Mouse (Mus musculus) hindbrain, embryonic 14.5 days (tissue): ENCODE results near the gene BC004004. TPM values are rescaled to one million over a fixed set of nuclear protein-coding genes. Genes with fewer than 3 reads are reported as not detected.
"Not testable (repeated sequence)": the region's sequence is repeated elsewhere in the genome, so short reads cannot be mapped to it uniquely, and the experiment has no call there.

Experiments
- ATAC-seq: fragments of 200-750 bp; cut with Nextera tagmentation; 2 replicates; pipeline ENCODE4 v1.8.0; 2017; ENCODE audit warnings: moderate number of reproducible peaks, mild to moderate bottlenecking, moderate TSS enrichment, moderate library complexity; ENCODE audit not compliant: low FRiP score
- DNase-seq: peaks from one replicate; pipeline ENCODE4 v3.0.0-alpha.2; 2015; ENCODE audit warnings: low spot score
- H3K27ac ChIP-seq: fragments of 300-500 bp; sonication (generic); 2 replicates; pipeline ENCODE4 v1.5.1; 2014; ENCODE audit warnings: mild to moderate bottlenecking, moderate library complexity
- H3K27me3 ChIP-seq: fragments of 300-500 bp; sonication (generic); 2 replicates; pipeline ENCODE4 v1.6.1; 2014; ENCODE audit warnings: mild to moderate bottlenecking, low read length, mixed read lengths; ENCODE audit not compliant: control insufficient read depth, insufficient read depth
- H3K36me3 ChIP-seq: fragments of 300-500 bp; sonication (generic); replicated peaks from 2 replicates; pipeline ENCODE4 v1.6.1; 2014; ENCODE audit not compliant: control insufficient read depth, insufficient read depth
- H3K4me1 ChIP-seq: fragments of 300-500 bp; sonication (generic); replicated peaks from 2 replicates; pipeline ENCODE4 v1.6.1; 2014; ENCODE audit warnings: antibody characterized with exemption, low read length, mixed read lengths; ENCODE audit not compliant: control insufficient read depth, insufficient read depth
- H3K4me2 ChIP-seq: fragments of 300-500 bp; sonication (generic); replicated peaks from 2 replicates; pipeline ENCODE4 v1.6.1; 2014; ENCODE audit warnings: mild to moderate bottlenecking, moderate library complexity
- H3K4me3 ChIP-seq: fragments of 300-500 bp; sonication (generic); replicated peaks from 2 replicates; pipeline ENCODE4 v1.5.1; 2014; ENCODE audit warnings: mild to moderate bottlenecking, low read length
- H3K9ac ChIP-seq: fragments of 300-500 bp; sonication (generic); 2 replicates; pipeline ENCODE4 v1.6.1; 2014
- H3K9me3 ChIP-seq: fragments of 300-500 bp; sonication (generic); 2 replicates; pipeline ENCODE4 v1.6.1; 2016; ENCODE audit warnings: low read length; ENCODE audit not compliant: control insufficient read depth
- WGBS: fragments of 180-500 bp; shearing (Covaris S2); extraction: QIAGEN DNeasy Blood & Tissue Kit; methylation state at CpG from one replicate; pipeline ENCODE4 v1.1.7; 2014; 5-methylcytosine and 5-hydroxymethylcytosine counted together
- polyA plus RNA-seq: library from polyadenylated mRNA; unstranded; fragments of >200 nt; fragmentation: Nextera tagmentation; extraction: Ambion mirVana; gene quantifications from 2 replicates; pipeline ENCODE4 v1.2.1, GENCODE M21; 2014

Gene BC004004
- polyA plus RNA-seq, 1 experiment from 2014 or later: 131 TPM

DNA sequence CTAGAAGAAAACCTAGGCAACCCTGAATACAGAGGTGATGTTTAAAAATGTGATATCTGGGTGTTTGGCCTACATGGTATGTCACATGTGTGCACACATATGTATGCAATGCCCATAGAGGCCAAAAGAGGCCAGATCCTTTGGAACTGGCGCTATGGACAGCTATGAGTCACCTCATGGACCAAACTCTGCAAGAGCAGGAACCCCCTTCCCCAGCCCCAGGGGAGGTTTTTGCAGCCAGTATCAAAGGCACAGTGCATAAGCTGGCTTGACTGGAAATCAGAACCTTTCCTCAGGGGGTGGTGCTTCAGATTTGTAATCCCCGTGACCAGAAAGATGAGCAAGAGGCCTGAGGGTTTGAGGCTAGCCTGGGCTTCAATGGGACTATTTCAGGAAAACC lies 43.5 kb downstream of the BC004004 start:
- Histone ChIP-seq H3K4me3 (no peak overlapping the region), H3K27me3 (no peaks in the 10 kb centered on the region), H3K36me3 (no peaks in the 10 kb centered on the region), H3K27ac (no peak overlapping the region), H3K9me3 (no peaks in the 10 kb centered on the region; the same call in 1 of the 2 replicates), H3K4me2 (no peak overlapping the region), H3K9ac (no peak overlapping the region), H3K4me1 (0 out of 2 replicates have a peak, but pooled peaks cover 1% of the 10 kb centered on the region)
- WGBS: 94% methylated on average over 2 of the region's 2 CpGs
- DNase-seq (no peak), ATAC-seq (no peak)

DNA sequence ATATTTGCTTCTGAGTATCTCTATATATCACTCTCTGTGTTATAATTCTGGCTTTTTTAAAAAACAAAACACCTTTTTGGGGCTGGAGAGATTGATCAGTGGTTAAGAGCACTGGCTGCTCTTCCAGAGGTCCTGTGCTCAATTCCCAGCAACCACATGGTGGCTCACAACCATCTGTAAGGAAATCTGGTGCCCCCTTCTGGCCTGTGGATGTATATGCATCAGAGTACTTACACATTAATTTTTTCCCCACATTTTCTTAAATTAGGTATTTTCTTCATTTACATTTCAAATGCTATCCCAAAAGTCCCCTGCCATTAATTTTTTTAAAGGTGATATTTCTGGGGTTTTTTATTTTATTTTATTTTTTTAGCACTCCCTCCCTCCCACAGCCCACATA lies 44.7 kb downstream of the BC004004 start:
- Histone ChIP-seq H3K27ac (no peak overlapping the region), H3K4me1 (no peaks in the 10 kb centered on the region), H3K36me3 (no peaks in the 10 kb centered on the region), H3K4me2 (no peak overlapping the region), H3K27me3 (no peaks in the 10 kb centered on the region), H3K9ac (no peak overlapping the region), H3K9me3 (no peaks in the 10 kb centered on the region; the same call in 1 of the 2 replicates), H3K4me3 (no peak overlapping the region)
- DNase-seq: no peak
- ATAC-seq: no peak

DNA sequence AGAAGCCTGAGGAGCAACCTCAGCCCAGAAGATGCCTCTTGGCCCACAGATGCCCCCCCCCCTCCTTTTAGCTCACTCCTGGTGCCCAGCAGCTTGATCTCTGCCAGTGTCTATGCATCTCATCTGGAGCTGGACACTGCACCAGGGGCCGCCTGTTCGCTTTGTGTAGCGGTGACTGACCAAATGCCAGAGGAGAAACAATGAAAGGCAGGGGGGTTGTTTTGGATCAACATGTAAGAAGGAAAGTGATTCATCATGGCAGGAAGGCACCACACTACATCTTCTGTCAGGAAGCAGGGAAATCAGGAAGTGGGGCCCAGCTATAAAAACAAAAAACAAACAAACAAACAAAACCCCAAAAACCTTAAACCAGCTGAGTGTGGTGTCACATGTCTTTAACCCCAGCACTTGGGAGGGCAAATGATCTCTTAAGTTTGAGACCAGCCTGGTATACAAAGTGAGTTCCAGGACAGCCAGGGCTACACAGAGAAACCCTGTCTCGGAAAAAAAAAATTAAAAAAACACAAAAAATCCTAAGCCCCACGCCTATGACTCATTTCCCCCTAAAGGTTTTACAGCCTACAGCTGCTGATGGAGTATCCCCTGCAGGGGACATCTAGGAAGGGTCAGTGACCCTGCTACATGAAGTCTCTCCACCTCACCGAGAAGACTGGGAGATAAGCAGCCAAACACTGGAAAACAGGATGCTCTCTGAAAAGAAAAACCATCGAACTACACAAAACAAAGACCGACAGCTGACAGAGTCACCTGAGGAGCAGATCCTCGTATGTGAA lies 47.3 kb downstream of the BC004004 start:
- 44% methylated on average over 9 of the region's 9 CpGs for WGBS
- Histone ChIP-seq H3K4me2 (no peak overlapping the region), H3K36me3 (no peaks in the 10 kb centered on the region), H3K27me3 (peaks cover 6% of the 10 kb centered on the region), H3K9ac (no peak overlapping the region), H3K4me1 (no peaks in the 10 kb centered on the region), H3K27ac (no peak overlapping the region), H3K9me3 (no peaks in the 10 kb centered on the region; the same call in 1 of the 2 replicates), H3K4me3 (no peak overlapping the region)
- DNase-seq: no peak
- ATAC-seq: no peak

DNA sequence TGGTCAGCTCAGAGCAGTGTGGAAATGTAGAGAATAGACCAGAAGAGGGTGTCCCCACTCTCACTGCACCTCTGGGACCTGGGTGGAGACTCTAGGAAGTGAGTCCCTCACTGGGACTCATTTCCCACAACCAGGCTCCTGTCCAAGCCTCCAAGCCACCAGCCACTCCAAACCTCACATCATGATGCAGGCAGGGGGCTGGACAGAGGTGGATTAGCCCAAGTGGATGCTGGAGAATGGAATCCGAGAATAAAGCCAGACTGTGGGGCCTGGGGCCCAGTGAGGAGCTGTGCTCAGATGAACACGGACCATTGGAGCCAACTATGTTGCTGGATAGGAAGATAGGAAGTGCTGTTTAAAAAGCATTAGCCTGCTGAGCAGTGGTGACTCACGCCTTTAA lies 48.3 kb downstream of the BC004004 start:
- no peaks in the 10 kb centered on the region; the same call in 1 of the 2 replicates for H3K9me3 ChIP-seq
- no peak overlapping the region for H3K27ac ChIP-seq
- no peaks in the 10 kb centered on the region for H3K36me3 ChIP-seq
- peaks cover 16% of the 10 kb centered on the region for H3K27me3 ChIP-seq
- no peak overlapping the region for H3K4me3 ChIP-seq
- ATAC-seq: no peak
- 0 out of 2 replicates have a peak, but pooled peaks cover under 1% of the 10 kb centered on the region for H3K4me1 ChIP-seq
- DNase-seq: no peak
- H3K4me2 ChIP-seq: no peak overlapping the region
- 86% methylated on average over 3 of the region's 3 CpGs for WGBS
- no peak overlapping the region for H3K9ac ChIP-seq

DNA sequence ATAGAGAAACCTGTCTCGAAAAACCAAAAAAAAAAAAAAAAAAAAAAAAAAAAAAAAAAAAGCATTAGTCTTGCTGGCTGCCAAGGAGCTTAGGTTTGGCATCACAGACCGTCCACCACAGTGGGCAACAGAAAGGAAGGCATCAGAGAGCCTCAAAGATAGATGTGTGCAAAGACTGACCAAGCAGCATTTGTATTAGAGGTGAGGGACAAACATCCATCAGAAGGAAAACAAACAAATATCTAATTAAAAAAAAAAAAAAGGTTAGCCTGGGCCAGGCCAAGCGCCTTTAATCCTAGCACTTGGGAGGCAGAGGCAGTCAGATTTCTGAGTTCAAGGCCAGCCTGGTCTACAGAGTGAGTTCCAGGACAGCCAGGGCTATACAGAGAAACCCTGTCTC lies 48.8 kb downstream of the BC004004 start, which contains the start of gene Pi16:
Gene Pi16 (plus strand): TSS at position 301 of the 400 bp plus-strand sequence.
- H3K27ac ChIP-seq, H3K4me3 ChIP-seq, H3K4me1 ChIP-seq, DNase-seq, H3K9me3 ChIP-seq, ATAC-seq, H3K36me3 ChIP-seq, H3K9ac ChIP-seq, H3K4me2 ChIP-seq: not testable (repeated sequence)
- H3K27me3 ChIP-seq: peaks cover 21% of the 10 kb centered on the region
- 87% methylated on average over 3 of the region's 3 CpGs for WGBS

DNA sequence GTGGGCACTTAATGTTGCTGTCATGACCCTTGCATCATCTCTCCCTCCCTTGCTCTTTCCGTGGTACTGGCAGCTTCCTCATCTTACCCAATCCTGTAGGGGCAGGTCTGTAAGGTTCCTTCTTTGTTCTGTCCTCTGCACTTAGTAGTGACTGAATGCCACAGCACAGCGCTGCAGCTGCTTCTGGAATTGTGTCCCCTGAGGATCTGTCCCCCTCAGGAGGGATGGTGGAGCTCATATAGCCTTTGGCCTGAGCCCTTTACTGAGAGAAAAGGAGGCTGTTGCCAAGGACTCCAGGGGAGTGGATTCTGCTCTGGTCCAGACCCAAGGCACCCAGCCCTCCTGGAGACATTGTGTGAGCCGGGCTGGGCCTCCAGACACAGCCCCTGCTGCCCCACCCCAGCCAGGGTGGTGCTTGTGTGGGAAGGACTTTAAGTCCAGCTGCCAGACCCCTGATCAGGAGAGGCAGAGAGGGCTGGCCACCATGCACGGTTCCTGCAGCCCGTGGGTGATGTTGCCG lies 50.2 kb downstream of the BC004004 start:
- Histone ChIP-seq H3K36me3 (no peaks in the 10 kb centered on the region), H3K27me3 (peaks cover 29% of the 10 kb centered on the region), H3K4me1 (0 out of 2 replicates have a peak, but pooled peaks cover 4% of the 10 kb centered on the region), H3K4me2 (no peak overlapping the region), H3K9me3 (no peaks in the 10 kb centered on the region), H3K4me3 (no peak overlapping the region), H3K9ac (no peak overlapping the region), H3K27ac (no peak overlapping the region)
- no peak for ATAC-seq
- 46% methylated on average over 6 of the region's 6 CpGs for WGBS
- no peak for DNase-seq

DNA sequence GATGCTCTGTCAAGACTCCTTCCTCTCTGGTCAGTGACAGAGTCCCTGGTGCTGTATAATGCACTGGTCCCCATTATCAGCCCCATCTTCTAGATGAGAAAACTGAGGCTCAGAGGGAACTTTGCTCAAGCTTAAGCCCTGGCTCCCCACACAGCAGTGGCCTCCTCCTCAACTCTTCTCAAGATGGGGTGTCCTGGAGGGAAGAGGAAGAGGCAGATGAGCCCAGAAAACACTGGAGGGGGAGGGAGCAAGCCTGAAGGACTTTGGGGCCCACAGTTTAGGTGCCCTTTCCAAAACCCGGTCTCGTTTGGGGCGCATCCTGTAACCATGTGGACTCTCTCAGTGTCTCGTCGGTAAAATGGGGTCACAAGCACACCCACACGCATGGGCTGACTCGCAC lies 50.9 kb downstream of the BC004004 start:
- H3K9me3 ChIP-seq: no peaks in the 10 kb centered on the region
- no peak overlapping the region for H3K4me2 ChIP-seq
- WGBS: 93% methylated on average over 7 of the region's 7 CpGs
- peaks cover 29% of the 10 kb centered on the region for H3K27me3 ChIP-seq
- H3K36me3 ChIP-seq: no peaks in the 10 kb centered on the region
- no peak overlapping the region for H3K4me3 ChIP-seq
- DNase-seq: no peak
- H3K4me1 ChIP-seq: 0 out of 2 replicates have a peak, but pooled peaks cover 4% of the 10 kb centered on the region
- no peak overlapping the region for H3K9ac ChIP-seq
- ATAC-seq: no peak
- H3K27ac ChIP-seq: no peak overlapping the region

DNA sequence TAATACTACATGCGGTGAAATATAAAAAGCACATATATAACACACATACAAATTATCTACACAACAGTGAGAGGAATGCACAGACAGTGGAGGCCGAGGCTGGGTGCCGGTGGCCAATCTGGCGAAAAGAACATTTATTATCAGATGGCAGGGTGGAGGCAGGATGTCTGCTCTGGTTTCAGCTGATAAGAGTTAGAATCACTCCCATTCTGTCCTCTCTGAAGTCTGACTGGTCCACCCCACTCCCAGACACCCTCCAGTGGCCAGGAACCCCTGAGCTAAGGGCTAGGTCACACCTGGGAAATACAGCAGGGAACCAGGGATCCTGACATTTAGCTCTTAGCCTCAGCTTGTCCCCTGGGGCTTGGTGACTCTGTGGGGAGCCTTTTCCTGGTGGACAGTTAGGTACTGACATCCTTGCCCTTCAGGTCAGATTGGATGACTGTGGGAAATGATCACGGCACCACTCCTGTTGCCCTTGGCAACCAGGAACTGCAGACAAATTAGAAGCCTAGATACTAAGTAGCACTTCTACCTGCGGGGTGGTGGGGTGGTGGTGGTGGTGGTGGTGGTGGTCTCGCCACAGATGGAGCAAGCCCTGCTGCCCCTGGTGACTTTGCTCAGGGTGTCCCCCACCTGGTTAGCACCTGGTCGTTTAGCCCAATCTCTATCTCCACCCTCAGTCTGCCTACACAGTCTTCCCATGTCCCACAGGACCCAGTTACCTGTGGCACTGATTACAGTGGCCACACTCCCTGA lies 51.5 kb downstream of the BC004004 start:
- H3K27me3 ChIP-seq: peaks cover 29% of the 10 kb centered on the region
- no peak overlapping the region for H3K4me3 ChIP-seq
- no peak overlapping the region for H3K9ac ChIP-seq
- no peak overlapping the region for H3K27ac ChIP-seq
- 76% methylated on average over 8 of the region's 8 CpGs for WGBS
- H3K4me1 ChIP-seq: 0 out of 2 replicates have a peak, but pooled peaks cover 4% of the 10 kb centered on the region
- ATAC-seq (no peak), DNase-seq (no peak)
- no peaks in the 10 kb centered on the region for H3K9me3 ChIP-seq
- no peak overlapping the region for H3K4me2 ChIP-seq
- H3K36me3 ChIP-seq: no peaks in the 10 kb centered on the region
